Mouse (Mus musculus) limb, embryonic 11.5 days (tissue): ENCODE measurements around the gene Tnfsf15. TPM values are rescaled to one million over a fixed set of nuclear protein-coding genes. Genes with fewer than 3 reads are reported as not detected.

Source experiments
- ATAC-seq: fragments of 200-750 bp; cut with Nextera tagmentation; 2 replicates; pipeline ENCODE4 v1.8.0; 2017; ENCODE audit warnings: low read depth; ENCODE audit not compliant: insufficient number of reproducible peaks, low FRiP score, low TSS enrichment
- DNase-seq: peaks from one replicate; pipeline ENCODE4 v3.0.0-alpha.2; 2015; ENCODE audit warnings: low spot score
- H3K27ac ChIP-seq: fragments of 300-500 bp; sonication (generic); replicated peaks from 2 replicates; pipeline ENCODE4 v1.5.1; 2014; ENCODE audit warnings: low read depth, mild to moderate bottlenecking, low read length
- H3K27me3 ChIP-seq: fragments of 300-500 bp; sonication (generic); 2 replicates; pipeline ENCODE4 v1.6.1; 2014; ENCODE audit warnings: mild to moderate bottlenecking, low read length, mixed read lengths; ENCODE audit not compliant: control insufficient read depth, insufficient read depth
- H3K36me3 ChIP-seq: fragments of 300-500 bp; sonication (generic); 2 replicates; pipeline ENCODE4 v1.6.1; 2014; ENCODE audit warnings: mild to moderate bottlenecking, low read length, moderate library complexity, mixed read lengths; ENCODE audit not compliant: control insufficient read depth, insufficient read depth
- H3K4me1 ChIP-seq: fragments of 300-500 bp; sonication (generic); 2 replicates; pipeline ENCODE4 v1.6.1; 2014; ENCODE audit warnings: low read length, mixed read lengths; ENCODE audit not compliant: control insufficient read depth, insufficient read depth
- H3K4me2 ChIP-seq: fragments of 300-500 bp; sonication (generic); 2 replicates; pipeline ENCODE4 v1.6.1; 2014; ENCODE audit warnings: low read depth, mild to moderate bottlenecking, moderate library complexity; ENCODE audit not compliant: severe bottlenecking
- H3K4me3 ChIP-seq: fragments of 300-500 bp; sonication (generic); 2 replicates; pipeline ENCODE4 v1.5.1; 2014; ENCODE audit warnings: low read depth, low read length
- H3K9ac ChIP-seq: fragments of 300-500 bp; sonication (generic); 2 replicates; pipeline ENCODE4 v1.6.1; 2014; ENCODE audit warnings: mild to moderate bottlenecking, low read length
- H3K9me3 ChIP-seq: fragments of 300-500 bp; sonication (generic); 2 replicates; pipeline ENCODE4 v1.6.1; 2016; ENCODE audit warnings: low read length; ENCODE audit not compliant: control insufficient read depth
- WGBS: fragments of 180-500 bp; shearing (Covaris S2); extraction: QIAGEN DNeasy Blood & Tissue Kit; methylation state at CpG from one replicate; pipeline ENCODE4 v1.1.7; 2014; 5-methylcytosine and 5-hydroxymethylcytosine counted together
- polyA plus RNA-seq: library from polyadenylated mRNA; unstranded; fragments of >200 nt; fragmentation: Nextera tagmentation; extraction: Ambion mirVana; gene quantifications from 2 replicates; pipeline ENCODE4 v1.2.1, GENCODE M21; 2014

Tnfsf15 gene
- polyA plus RNA-seq, 1 experiment from 2014 or later: not detected

- H3K4me3 ChIP-seq: no peak overlapping the region
- WGBS: 83% methylated on average over 4 of the region's 4 CpGs
- DNase-seq (no peak), ATAC-seq (no peak)
- H3K4me1 ChIP-seq: no peaks in the 10 kb centered on the region
- H3K36me3 ChIP-seq: no peaks in the 10 kb centered on the region
- no peaks in the 10 kb centered on the region for H3K27me3 ChIP-seq
- no peak overlapping the region for H3K27ac ChIP-seq
- no peak overlapping the region for H3K4me2 ChIP-seq
- H3K9ac ChIP-seq: no peak overlapping the region
- H3K9me3 ChIP-seq: no peaks in the 10 kb centered on the region
Measured at GRCm38 (mm10) chr4:63771291-63771690, 26.4 kb upstream of the Tnfsf15 start.

GRCm38 (mm10) chr4:63769161-63769560 lies 24.2 kb upstream of the Tnfsf15 start:
- DNase-seq: no peak
- Histone ChIP-seq H3K27me3 (no peaks in the 10 kb centered on the region), H3K36me3 (no peaks in the 10 kb centered on the region), H3K9ac (no peak overlapping the region), H3K4me2 (no peak overlapping the region), H3K9me3 (no peaks in the 10 kb centered on the region), H3K27ac (no peak overlapping the region), H3K4me3 (no peak overlapping the region), H3K4me1 (no peaks in the 10 kb centered on the region)
- WGBS: 90% methylated on average over 3 of the region's 3 CpGs
- no peak for ATAC-seq

GRCm38 (mm10) chr4:63765050-63765449 lies 20.1 kb upstream of the Tnfsf15 start:
- Histone ChIP-seq H3K9me3 (no peaks in the 10 kb centered on the region), H3K9ac (no peak overlapping the region), H3K4me1 (no peaks in the 10 kb centered on the region), H3K27me3 (no peaks in the 10 kb centered on the region), H3K36me3 (no peaks in the 10 kb centered on the region), H3K27ac (no peak overlapping the region), H3K4me2 (no peak overlapping the region), H3K4me3 (no peak overlapping the region)
- DNase-seq: no peak
- no peak for ATAC-seq
- 87% methylated on average over 2 of the region's 2 CpGs for WGBS

- Histone ChIP-seq H3K4me3 (no peak overlapping the region), H3K27me3 (no peaks in the 10 kb centered on the region), H3K4me2 (no peak overlapping the region), H3K4me1 (no peaks in the 10 kb centered on the region), H3K9ac (no peak overlapping the region), H3K9me3 (no peaks in the 10 kb centered on the region), H3K36me3 (no peaks in the 10 kb centered on the region), H3K27ac (no peak overlapping the region)
- ATAC-seq (no peak), DNase-seq (no peak)
- 86% methylated on average over 3 of the region's 3 CpGs for WGBS
Measured at GRCm38 (mm10) chr4:63759931-63760330, 15.0 kb upstream of the Tnfsf15 start.

GRCm38 (mm10) chr4:63757527-63758154 lies 12.7 kb upstream of the Tnfsf15 start:
- Histone ChIP-seq H3K36me3 (no peaks in the 10 kb centered on the region), H3K27me3 (no peaks in the 10 kb centered on the region), H3K9ac (no peak overlapping the region), H3K4me1 (no peaks in the 10 kb centered on the region), H3K27ac (no peak overlapping the region), H3K4me2 (no peak overlapping the region), H3K4me3 (no peak overlapping the region), H3K9me3 (no peaks in the 10 kb centered on the region)
- no peak for ATAC-seq
- DNase-seq: no peak
- 87% methylated on average over 6 of the region's 6 CpGs for WGBS

- no peak for DNase-seq
- no peaks in the 10 kb centered on the region for H3K36me3 ChIP-seq
- H3K4me1 ChIP-seq: no peaks in the 10 kb centered on the region
- WGBS: 74% methylated on average over 2 of the region's 2 CpGs
- H3K27ac ChIP-seq: no peak overlapping the region
- no peak for ATAC-seq
- no peaks in the 10 kb centered on the region for H3K9me3 ChIP-seq
- no peak overlapping the region for H3K4me2 ChIP-seq
- H3K4me3 ChIP-seq: no peak overlapping the region
- H3K9ac ChIP-seq: no peak overlapping the region
- no peaks in the 10 kb centered on the region for H3K27me3 ChIP-seq
Measured at GRCm38 (mm10) chr4:63756072-63756471, 11.2 kb upstream of the Tnfsf15 start.

GRCm38 (mm10) chr4:63754467-63755020 lies 9.6 kb upstream of the Tnfsf15 start:
- Histone ChIP-seq H3K27me3 (no peaks in the 10 kb centered on the region), H3K4me3 (no peak overlapping the region), H3K27ac (no peak overlapping the region), H3K36me3 (no peaks in the 10 kb centered on the region), H3K4me1 (no peaks in the 10 kb centered on the region), H3K4me2 (no peak overlapping the region), H3K9ac (no peak overlapping the region), H3K9me3 (no peaks in the 10 kb centered on the region)
- ATAC-seq: no peak
- no peak for DNase-seq
- 91% methylated on average over 9 of the region's 9 CpGs for WGBS

GRCm38 (mm10) chr4:63753855-63754254 lies 8.9 kb upstream of the Tnfsf15 start:
- Histone ChIP-seq H3K27ac (no peak overlapping the region), H3K9ac (no peak overlapping the region), H3K36me3 (no peaks in the 10 kb centered on the region), H3K4me1 (no peaks in the 10 kb centered on the region), H3K27me3 (no peaks in the 10 kb centered on the region), H3K9me3 (no peaks in the 10 kb centered on the region), H3K4me3 (no peak overlapping the region), H3K4me2 (no peak overlapping the region)
- WGBS: 77% methylated on average over 2 of the region's 2 CpGs
- ATAC-seq (no peak), DNase-seq (no peak)
